Mouse (Mus musculus) layer of hippocampus, adult 2 months (tissue): Measurements from ENCODE around the gene Olfr883. TPM values are rescaled to one million over a fixed set of nuclear protein-coding genes. Genes with fewer than 3 reads are reported as not detected.
A peak's percentile ranks its signal among the peaks of the same experiment; 100 is the strongest.

Experiments used
- DNase-seq, 2 experiments: peaks; one replicate each; pipeline ENCODE4 v3.0.0; 2022; ENCODE audit warnings: low spot score in 2 of 2
- H3K27ac ChIP-seq: fragments of 200-600 bp; 2 replicates; pipeline ENCODE4 v1.8.1; 2022
- H3K4me3 ChIP-seq: fragments of 200-600 bp; 2 replicates; pipeline ENCODE4 v1.8.1; 2022; ENCODE audit warnings: mild to moderate bottlenecking
- CTCF ChIP-seq: fragments of 200-600 bp; conservative IDR thresholded peaks from 2 replicates; pipeline ENCODE4 v1.8.1; 2022; ENCODE audit warnings: antibody characterized with exemption, mild to moderate bottlenecking, moderate library complexity
- long read RNA-seq, 2 experiments: library from polyadenylated mRNA; stranded (forward); transcript quantifications; one replicate each; pipeline ENCODE4 v2.0.0; 2021; ENCODE audit warnings: borderline mapping rate in 2 of 2
- total RNA-seq, 2 experiments: library from RNA; stranded (reverse); gene quantifications; 2 replicates each; pipeline ENCODE4 v1.2.3; 2021

Olfr883 gene
- not detected for total RNA-seq
- long read RNA-seq, experiment 1: 0 reads
- long read RNA-seq, experiment 2: 0 reads

GRCm38 (mm10) chr9:38025508-38025907, at the start of gene Olfr883:
Olfr883 (plus strand) TSS chr9:38025808.
- no peak for DNase-seq
- TF ChIP-seq CTCF: no peak
- H3K27ac ChIP-seq: no peak within 1 kb of the TSS
- H3K4me3 ChIP-seq: no peak within 1 kb of the TSS

- Histone ChIP-seq H3K27ac (no peak within 1 kb of the TSS), H3K4me3 (no peak within 1 kb of the TSS)
- TF ChIP-seq CTCF: no peak
- DNase-seq: no peak
These were observed 34.1 kb upstream of the Olfr883 start, which contains the start of gene Olfr881 for GRCm38 (mm10) chr9:37991525-37991924. Olfr881 (plus strand) TSS chr9:37991825.

- H3K4me3 ChIP-seq: no peak overlapping the region
- TF ChIP-seq CTCF: peak; percentile 72
- no peak overlapping the region for H3K27ac ChIP-seq
- DNase-seq: no peak
These were observed 26.9 kb upstream of the Olfr883 start for GRCm38 (mm10) chr9:37998581-37999204.

- no peak for DNase-seq
- no peak overlapping the region for H3K27ac ChIP-seq
- H3K4me3 ChIP-seq: no peak overlapping the region
- TF ChIP-seq CTCF: no peak
These were observed 25.6 kb upstream of the Olfr883 start for GRCm38 (mm10) chr9:38000021-38000420.

GRCm38 (mm10) chr9:38046255-38046654, 20.6 kb downstream of the Olfr883 start, which contains the start of gene Olfr884:
Olfr884 (plus strand) TSS chr9:38046555.
- no peak within 1 kb of the TSS for H3K4me3 ChIP-seq
- TF ChIP-seq CTCF: no peak
- H3K27ac ChIP-seq: no peak within 1 kb of the TSS
- DNase-seq: no peak

- DNase-seq: no peak
- no peak within 1 kb of the TSS for H3K4me3 ChIP-seq
- H3K27ac ChIP-seq: no peak within 1 kb of the TSS
- no peak for TF ChIP-seq CTCF
These were observed 35.4 kb downstream of the Olfr883 start, which contains the start of gene Olfr885 for GRCm38 (mm10) chr9:38061022-38061421. Olfr885 (plus strand) TSS chr9:38061322.

Other genes with a start within 250 kb of the Olfr883 start
- gene Olfr876, start 222.8 kb upstream of the Olfr883 start, total RNA-seq: not detected
- gene Olfr877, start 171.5 kb upstream of the Olfr883 start, total RNA-seq: not detected
- not detected for gene Olfr145, start 129.1 kb upstream of the Olfr883 start, total RNA-seq
- gene Olfr878, start 108.0 kb upstream of the Olfr883 start, total RNA-seq: not detected
- not detected for gene Olfr881, start 34.0 kb upstream of the Olfr883 start, total RNA-seq
- gene Olfr884, start 20.7 kb downstream of the Olfr883 start, total RNA-seq: not detected
- not detected for gene Olfr885, start 35.5 kb downstream of the Olfr883 start, total RNA-seq
- not detected for gene Olfr887, start 58.3 kb downstream of the Olfr883 start, total RNA-seq
- not detected for gene Olfr888, start 82.3 kb downstream of the Olfr883 start, total RNA-seq
- gene Olfr889, start 89.4 kb downstream of the Olfr883 start, total RNA-seq: not detected
- not detected for gene Olfr890, start 116.7 kb downstream of the Olfr883 start, total RNA-seq
- not detected for gene Olfr891, start 155.0 kb downstream of the Olfr883 start, total RNA-seq
- not detected for gene Olfr893, start 182.6 kb downstream of the Olfr883 start, total RNA-seq
- not detected for gene Olfr894, start 192.2 kb downstream of the Olfr883 start, total RNA-seq
- gene Olfr143, start 227.0 kb downstream of the Olfr883 start, total RNA-seq: not detected
- not detected for gene Olfr895, start 242.0 kb downstream of the Olfr883 start, total RNA-seq